Mouse (Mus musculus) regulatory T cell (primary cell): ENCODE measurements at regions not wholly inside any gene's neighbourhood (a gene's known extent, or its start where the extent isn't known, plus 50 kb on each side); places are given as distances from the start of the nearest gene placed in this dataset.
"Not testable (repeated sequence)": the region's sequence is repeated elsewhere in the genome, so short reads cannot be mapped to it uniquely, and the experiment has no call there.

Experiments
- in situ Hi-C: fragments of 300-600 bp; cut with MboI, MseI; formaldehyde crosslinking; loops from one replicate; pipeline ENCODE4 v1.15.1; 2025; ENCODE audit warnings: high pct_unique_total_duplicates

DNA sequence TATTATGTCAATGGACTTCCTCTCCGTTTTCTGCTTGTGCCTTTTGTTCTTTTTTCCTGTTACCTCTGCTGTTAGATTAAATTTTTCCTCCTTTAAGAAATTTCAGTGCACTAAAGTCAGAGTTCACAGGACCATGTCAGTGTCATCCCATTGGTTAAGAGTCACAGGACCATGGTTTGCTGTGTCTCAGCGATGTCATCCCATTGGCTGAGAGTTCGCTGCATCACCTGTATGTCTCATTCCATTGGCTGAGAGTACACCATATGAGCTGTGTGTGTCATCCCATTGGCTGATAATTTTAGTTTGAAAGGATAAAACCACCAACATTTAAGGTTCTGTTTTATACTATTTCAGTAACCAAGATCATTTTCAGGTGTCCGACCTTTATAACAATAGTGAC lies 50.7 kb upstream of the Jade1 start:
- in situ Hi-C loops = no loop called here

- in situ Hi-C loops = no loop called here
Observed at GRCm38 (mm10) chr3:41502161-41502560, 53.4 kb upstream of the Jade1 start.

DNA sequence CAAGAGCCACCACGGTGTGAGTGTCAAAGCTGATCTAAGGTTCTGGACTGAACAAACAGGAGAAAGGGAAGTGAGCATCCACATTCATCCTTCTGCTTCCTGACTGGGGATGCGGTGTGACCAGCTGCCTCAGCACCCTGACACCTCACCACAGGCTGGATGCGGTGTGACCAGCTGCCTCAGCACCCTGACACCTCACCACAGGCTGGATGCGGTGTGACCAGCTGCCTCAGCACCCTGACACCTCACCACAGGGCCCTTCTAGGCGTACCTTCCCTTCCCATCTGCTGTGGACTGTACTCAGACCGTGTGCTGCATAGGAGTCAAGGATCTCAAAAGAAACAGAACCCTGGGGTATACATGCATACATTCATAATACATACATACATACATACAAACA lies 53.9 kb upstream of the Jade1 start:
- in situ Hi-C loops = not testable (repeated sequence)

DNA sequence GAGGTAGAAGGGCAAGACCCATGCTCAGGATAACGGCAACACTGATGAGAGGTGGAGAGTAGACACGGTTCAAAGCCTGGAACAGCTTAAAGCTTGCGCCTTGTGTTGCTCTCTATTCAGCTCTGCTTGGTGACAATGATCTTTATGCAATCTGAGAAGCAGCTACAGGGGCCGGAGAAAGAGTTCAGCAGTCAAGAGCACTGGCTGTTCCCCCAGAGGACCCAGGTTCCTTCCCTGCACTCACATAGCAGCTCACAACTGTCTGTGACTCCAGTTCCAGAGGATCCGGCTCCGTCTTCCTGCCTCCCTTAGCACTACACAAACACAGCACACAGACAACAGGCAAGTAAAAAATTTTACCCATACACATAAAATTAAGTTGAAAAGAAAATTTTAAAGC lies 54.4 kb upstream of the Jade1 start:
- in situ Hi-C loops = no loop called here

DNA sequence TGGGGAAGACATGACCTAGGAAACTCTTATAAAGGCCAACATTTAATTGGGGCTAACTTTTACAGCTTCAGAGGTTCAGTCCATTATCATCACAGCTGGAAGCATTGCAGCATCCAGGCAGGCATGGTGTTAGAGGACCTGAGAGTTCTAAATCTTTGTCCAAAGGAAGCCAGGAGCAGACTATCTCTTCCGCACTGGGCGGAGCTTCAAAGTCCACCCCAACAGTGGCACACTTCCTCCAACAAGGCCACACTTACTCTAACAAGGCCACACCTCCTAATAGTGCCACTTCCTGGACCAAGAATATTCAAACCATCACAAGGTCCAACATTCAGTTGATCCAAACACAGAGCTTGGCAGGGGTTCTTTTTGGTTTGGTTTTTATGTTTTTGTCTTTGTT lies 55.9 kb upstream of the Jade1 start:
- in situ Hi-C loops = no loop called here

GRCm38 (mm10) chr3:41498791-41499190 lies 56.7 kb upstream of the Jade1 start:
- in situ Hi-C loops = no loop called here

DNA sequence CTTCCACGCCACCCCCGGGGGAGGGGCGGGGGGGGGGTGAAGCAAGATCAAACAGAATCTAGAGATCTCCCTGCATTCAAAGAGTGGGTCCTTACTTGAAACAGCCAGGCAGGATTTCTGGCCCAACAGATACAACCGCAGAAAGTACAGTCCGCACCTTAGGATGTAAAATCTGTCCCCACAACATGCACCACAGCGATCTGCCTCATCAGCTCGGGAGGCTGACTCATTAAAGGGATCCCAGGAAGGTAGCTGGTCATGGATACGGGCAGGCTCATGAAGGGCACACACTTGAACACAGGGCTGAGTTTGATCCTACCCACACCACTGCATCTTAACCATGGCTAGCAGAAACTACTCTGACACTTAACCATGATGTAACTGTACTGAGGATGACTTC lies 57.8 kb upstream of the Jade1 start:
- in situ Hi-C loops = no loop called here

- in situ Hi-C loops = no loop called here
Observed at GRCm38 (mm10) chr3:41496931-41497710, 58.4 kb upstream of the Jade1 start.

GRCm38 (mm10) chr3:41495893-41496292 lies 59.6 kb upstream of the Jade1 start:
- in situ Hi-C loops = no loop called here

DNA sequence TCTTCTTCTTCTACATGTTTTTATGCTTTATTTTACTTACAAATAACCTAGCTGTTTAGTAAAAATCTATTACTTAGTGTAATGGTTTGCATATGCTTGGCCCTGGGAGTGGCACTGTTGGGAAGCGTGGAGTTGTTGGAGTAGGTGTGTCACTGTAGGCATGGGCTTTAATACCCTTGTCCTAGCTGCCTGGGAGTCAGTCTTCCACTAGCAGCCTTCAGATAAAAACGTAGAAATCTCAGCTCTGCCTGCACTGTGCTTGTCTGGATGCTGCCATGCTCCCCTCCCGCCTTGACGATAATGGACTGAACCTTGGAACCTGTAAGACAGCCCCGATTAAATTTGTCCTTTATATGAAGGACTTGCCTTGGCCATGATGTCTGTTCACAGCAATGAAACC lies 60.4 kb upstream of the Jade1 start:
- in situ Hi-C loops = no loop called here

GRCm38 (mm10) chr3:41493472-41493871 lies 62.1 kb upstream of the Jade1 start:
- in situ Hi-C loops = no loop called here

GRCm38 (mm10) chr3:41492727-41493392 lies 62.7 kb upstream of the Jade1 start:
- in situ Hi-C loops = no loop called here

DNA sequence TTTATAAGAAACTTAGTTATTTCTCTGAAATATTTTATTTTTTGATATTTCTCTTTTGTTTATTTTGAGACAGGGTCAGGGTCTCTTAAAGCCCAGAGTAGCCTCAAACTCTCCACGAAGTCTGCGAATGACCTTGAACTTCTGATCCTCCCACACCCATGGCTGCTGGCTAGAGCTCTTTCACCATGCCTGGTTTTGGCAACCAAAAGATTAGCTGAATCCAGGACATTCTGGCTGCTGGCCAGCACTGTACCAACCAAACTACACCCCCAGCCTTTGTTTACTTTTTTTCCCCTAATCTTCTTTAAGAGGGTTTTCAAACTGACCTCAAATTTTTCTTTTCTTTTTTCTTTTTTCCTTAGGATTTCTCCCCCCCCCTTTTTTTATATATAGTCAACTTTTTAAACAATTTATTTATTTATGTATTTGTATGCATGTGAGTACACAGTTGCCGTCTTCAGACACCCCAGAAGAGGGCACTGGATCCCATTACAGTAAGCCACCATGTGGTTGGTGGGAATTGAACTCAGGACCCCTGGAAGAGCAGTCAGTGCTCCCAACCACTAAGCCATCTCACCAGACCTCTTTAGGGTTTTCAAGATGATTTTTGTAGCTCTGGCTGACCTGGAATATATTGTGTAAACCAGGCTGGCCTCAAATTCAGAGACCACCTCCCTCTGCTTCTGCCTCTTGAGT lies 63.4 kb upstream of the Jade1 start:
- in situ Hi-C loops = no loop called here

DNA sequence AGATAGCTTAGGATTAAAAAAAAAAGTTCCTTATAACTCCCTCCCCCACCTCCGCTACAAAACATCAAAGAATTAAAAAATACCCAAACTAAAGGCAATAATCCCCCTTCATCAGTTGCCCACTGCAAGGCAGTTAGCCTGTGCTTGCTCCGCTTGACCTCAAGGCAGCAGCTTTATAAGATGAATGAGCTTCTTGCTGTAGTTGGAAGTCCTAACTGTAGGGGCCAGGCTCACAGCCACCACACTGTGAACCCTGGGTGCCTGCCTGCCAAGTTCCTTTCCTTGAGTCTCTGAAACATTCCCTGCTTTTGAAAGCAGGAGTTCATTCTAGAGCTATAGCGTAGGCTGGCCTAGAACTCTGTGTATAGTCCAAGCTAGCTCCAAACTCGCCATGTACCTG lies 64.3 kb upstream of the Jade1 start:
- in situ Hi-C loops = no loop called here

- in situ Hi-C loops = no loop called here
Observed at GRCm38 (mm10) chr3:41489998-41490397, 65.5 kb upstream of the Jade1 start.

DNA sequence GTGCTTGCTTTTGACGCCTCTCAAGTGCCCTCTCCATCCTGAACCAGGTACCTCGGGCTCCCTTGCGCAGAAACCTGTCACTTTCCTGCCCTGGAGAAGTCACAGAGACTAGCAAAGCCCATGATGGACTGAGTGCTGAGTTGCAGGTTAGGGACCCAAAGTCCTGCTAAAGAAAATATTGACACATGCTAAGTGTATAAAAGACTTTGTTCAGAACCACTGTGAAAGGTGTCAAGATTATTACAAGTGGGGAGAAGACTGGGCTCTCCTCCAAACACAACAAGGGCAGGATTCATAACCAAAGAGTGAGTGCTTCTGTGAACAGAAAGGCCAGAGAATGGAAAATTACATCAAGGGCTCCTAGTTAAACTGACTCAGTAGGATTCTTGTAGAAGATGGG lies 66.0 kb upstream of the Jade1 start:
- in situ Hi-C loops = no loop called here

GRCm38 (mm10) chr3:41488229-41488774 lies 67.2 kb upstream of the Jade1 start:
- in situ Hi-C loops = no loop called here

GRCm38 (mm10) chr3:41484920-41485319 lies 70.6 kb upstream of the Jade1 start:
- in situ Hi-C loops = no loop called here

DNA sequence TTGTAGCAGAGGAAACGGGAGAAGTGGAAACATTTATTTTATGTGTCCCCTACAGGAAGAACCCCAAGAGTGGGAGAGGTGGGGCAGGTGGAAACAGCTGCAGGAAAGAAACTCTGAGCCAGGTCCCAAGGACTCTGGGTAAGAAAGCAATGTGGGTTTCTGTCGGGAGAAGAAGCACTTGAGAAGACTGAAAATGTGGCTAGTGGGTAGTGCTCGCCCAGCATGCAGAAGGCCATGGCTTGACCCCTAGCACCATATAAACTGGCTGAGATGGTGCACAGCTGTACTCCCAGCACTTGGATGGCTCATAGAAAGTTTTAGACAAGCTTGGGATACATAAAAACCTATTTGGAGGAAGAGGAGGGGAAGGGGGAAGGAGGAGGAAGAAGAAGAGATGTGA lies 71.9 kb upstream of the Jade1 start:
- in situ Hi-C loops = no loop called here

DNA sequence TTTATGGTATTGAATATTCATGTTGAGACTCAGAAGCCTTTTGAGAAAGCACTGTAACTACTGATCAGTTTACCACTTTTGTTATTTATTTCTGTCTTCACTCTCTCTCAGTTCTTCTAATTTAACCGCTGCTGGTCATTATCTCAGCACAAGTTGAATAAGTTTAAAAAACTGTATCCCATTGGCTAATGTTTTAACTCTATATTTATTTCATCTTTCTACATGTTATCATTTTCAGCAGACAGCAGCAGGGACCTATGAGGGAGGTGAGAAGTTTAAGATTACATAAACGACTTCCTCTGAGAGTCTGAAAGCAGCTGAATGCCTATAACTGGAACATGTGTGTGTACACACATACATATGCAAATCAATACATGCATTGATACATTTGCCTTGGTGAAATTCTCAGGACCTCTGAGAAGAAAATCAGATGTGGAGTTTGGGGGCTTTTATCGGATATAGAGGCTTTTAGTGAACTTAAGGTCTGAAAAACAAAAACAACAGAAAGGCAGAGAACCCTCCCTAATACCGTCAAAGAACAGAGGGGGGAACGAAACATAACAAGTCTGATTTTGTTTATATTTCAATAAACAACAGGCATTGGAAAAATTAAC lies 72.5 kb upstream of the Jade1 start:
- in situ Hi-C loops = no loop called here

GRCm38 (mm10) chr3:41480186-41480585 lies 75.3 kb upstream of the Jade1 start:
- in situ Hi-C loops = no loop called here

DNA sequence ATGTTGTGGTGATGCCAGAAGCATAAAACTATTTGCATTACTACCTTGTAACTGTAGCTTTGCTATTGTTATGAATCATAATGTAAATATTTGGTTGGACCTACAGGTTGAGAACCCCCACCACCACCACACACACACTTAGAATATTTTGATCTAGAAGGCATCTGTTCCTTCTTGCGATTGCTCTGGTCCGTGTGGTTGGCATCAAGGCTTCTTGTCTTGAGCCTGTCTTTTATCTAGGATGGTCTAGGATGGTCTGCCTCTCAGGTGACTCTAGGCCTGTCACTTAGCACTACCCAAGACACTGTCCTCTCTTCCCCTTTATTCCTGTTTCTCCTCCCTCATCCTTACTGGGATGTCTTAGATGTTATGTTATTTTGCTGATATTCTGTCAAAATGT lies 76.6 kb upstream of the Jade1 start:
- in situ Hi-C loops = no loop called here
